Mouse (Mus musculus) E14TG2a.4 (cell line): Measurements from ENCODE around the gene Eef1akmt3.
"Not testable (repeated sequence)": the region's sequence is repeated elsewhere in the genome, so short reads cannot be mapped to it uniquely, and the experiment has no call there.

Experiments
- H3K27me3 ChIP-seq: 2 replicates; pipeline ENCODE4 v1.6.1; 2014; ENCODE audit warnings: low read length, control low read depth; ENCODE audit not compliant: insufficient read depth
- H3K36me3 ChIP-seq: 2 replicates; pipeline ENCODE4 v1.6.1; 2014; ENCODE audit warnings: low read length, control low read depth; ENCODE audit not compliant: insufficient read depth
- H3K4me1 ChIP-seq: replicated peaks from 2 replicates; pipeline ENCODE4 v1.6.1; 2014; ENCODE audit warnings: low read depth, low read length, control low read depth
- H3K4me3 ChIP-seq: replicated peaks from 2 replicates; pipeline ENCODE4 v1.5.1; 2014; ENCODE audit warnings: mild to moderate bottlenecking, low read length
- H3K9me3 ChIP-seq: 2 replicates; pipeline ENCODE4 v1.6.1; 2014; ENCODE audit warnings: low read length, control low read depth
- CTCF ChIP-seq: conservative IDR thresholded peaks from 2 replicates; pipeline ENCODE4 v1.5.1; 2014; ENCODE audit warnings: low read length
- NANOG ChIP-seq: IDR thresholded peaks from 2 replicates; pipeline ENCODE4 v1.6.1; 2014; ENCODE audit warnings: borderline replicate concordance, low read length, mixed read lengths
- POU5F1 ChIP-seq: IDR thresholded peaks from 2 replicates; pipeline ENCODE4 v1.6.1; 2014; ENCODE audit warnings: low read length, borderline replicate concordance

Eef1akmt3 gene

DNA sequence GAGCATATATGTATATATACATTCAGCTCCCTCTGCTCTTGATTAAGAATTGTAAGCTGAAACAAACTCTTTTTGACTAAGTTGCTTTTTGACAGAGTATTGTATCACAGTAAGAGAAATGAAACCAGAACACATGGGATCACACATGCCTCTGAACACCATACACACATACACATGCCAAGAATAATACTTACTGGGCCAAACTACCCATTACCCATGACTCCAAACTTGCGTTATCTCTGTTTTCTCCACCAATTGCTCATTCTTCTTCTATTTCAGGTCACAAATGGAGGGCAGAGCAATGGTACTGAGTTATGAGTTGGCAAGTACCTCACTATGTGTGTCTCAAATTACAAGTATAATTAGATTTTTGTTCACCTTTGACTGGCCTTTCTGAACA is 32.7 kb upstream of the Eef1akmt3 start:
- Histone ChIP-seq H3K4me1 (peaks cover 45% of the 10 kb centered on the region), H3K9me3 (no peaks in the 10 kb centered on the region), H3K27me3 (peaks cover 40% of the 10 kb centered on the region), H3K4me3 (no peak overlapping the region), H3K36me3 (peaks cover 3% of the 10 kb centered on the region)
- TF ChIP-seq POU5F1, result no peak
- TF ChIP-seq CTCF, result no peak
- no peak for TF ChIP-seq NANOG

DNA sequence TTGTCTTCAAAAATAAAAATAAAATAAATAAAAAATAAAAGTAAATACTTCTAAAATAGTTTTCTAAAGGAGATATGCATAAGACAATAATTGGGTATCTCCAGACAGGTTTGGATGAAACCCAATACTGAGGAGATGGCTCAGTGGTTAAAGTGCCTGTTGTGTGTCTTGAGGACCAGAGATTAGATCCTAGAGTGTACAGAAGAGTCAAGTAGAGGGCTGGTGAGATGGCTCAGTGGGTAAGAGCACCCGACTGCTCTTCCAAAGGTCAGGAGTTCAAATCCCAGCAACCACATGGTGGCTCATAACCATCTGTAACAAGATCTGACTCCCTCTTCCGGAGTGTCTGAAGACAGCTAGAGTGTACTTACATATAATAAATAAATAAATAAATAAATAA is 31.7 kb upstream of the Eef1akmt3 start:
- peaks cover 32% of the 10 kb centered on the region for H3K27me3 ChIP-seq
- peaks cover 48% of the 10 kb centered on the region for H3K4me1 ChIP-seq
- not testable (repeated sequence) for H3K4me3 ChIP-seq, H3K9me3 ChIP-seq
- H3K36me3 ChIP-seq, result peaks cover 13% of the 10 kb centered on the region

- Histone ChIP-seq H3K4me1 (peaks cover 48% of the 10 kb centered on the region), H3K27me3 (peaks cover 25% of the 10 kb centered on the region), H3K36me3 (peaks cover 20% of the 10 kb centered on the region)
- not testable (repeated sequence) for H3K4me3 ChIP-seq, H3K9me3 ChIP-seq
Measured at GRCm38 (mm10) chr10:127072270-127072669, 31.0 kb upstream of the Eef1akmt3 start.

DNA sequence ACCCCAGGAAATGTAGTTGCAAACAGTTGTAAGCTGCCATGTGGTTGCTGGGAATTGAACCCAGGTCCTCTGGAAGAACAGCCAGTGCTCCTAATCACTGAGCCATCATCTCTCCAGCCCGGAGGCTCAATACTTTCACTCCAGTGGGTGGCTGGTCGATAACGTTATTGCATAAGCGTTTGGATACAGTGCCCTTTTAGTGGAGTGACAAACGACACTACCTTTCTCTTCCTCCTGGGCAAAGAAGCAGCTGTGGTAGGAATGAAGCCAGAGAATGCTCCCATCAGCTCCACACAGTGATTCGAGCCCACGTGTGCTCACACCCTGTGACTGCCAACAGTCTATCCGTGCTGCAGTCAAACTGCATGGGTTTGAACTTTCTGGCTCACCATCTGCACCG is 29.9 kb upstream of the Eef1akmt3 start:
- H3K4me3 ChIP-seq, result peak overlapping the region; percentile 88
- TF ChIP-seq POU5F1, result no peak
- no peak for TF ChIP-seq CTCF
- TF ChIP-seq NANOG, result no peak
- peaks cover 56% of the 10 kb centered on the region for H3K4me1 ChIP-seq
- H3K27me3 ChIP-seq, result peaks cover 15% of the 10 kb centered on the region
- H3K9me3 ChIP-seq, result no peaks in the 10 kb centered on the region
- H3K36me3 ChIP-seq, result peaks cover 31% of the 10 kb centered on the region

DNA sequence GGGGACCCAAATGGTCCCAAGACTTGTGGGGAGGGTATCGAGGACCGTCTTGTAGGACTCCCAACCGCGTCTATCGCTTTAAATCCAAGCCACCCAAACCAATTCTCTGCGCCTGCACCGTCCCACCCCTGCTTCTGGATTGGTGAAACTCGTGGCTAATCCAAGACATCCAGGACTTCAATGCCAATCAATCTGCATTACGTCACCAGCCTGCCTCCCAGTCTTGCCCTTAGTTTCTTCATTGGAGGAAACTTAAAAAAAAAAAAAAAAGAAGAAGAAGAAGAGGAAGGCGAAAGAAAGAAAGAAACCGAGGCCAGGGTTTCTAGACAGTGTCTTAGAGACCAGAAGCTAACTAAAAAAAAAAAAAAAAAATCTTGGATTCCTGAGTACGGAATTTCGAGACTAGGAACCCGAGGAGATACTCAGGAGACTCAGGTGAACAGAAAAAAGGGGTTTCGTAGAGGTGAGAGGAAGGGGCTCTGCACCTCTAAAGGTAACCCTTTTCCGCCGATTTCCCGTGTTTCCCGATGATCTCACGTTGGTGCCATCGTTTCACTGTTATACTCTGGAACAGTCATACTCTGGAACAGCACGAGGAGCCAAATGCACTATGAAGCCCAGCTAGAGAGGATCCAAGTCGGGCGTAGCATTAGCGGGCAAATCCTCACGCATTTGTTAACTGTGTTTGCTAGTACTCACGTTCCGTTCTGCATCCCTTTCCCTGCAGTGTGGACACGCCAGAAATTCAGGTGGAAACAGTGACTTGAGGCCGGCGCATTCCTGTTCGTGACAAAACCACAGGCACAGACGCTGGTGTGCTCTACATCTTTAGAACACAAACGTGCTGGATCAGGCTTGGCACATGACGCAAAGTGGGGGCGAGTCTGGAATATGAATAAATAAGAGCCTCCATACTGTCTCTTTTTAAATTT is 29.1 kb upstream of the Eef1akmt3 start, which contains the start of gene Tspan31:
Gene Tspan31, minus strand, starts transcription at position 75 of the 932 bp plus-strand sequence.
- H3K27me3 ChIP-seq, result peaks cover 8% of the 10 kb centered on the region
- peaks cover 38% of the 10 kb centered on the region for H3K36me3 ChIP-seq
- H3K4me1 ChIP-seq, result peaks cover 61% of the 10 kb centered on the region
- no peaks in the 10 kb centered on the region for H3K9me3 ChIP-seq
- peak within 1 kb of the TSS; percentile 88 for H3K4me3 ChIP-seq
- TF ChIP-seq CTCF, result no peak
- no peak for TF ChIP-seq POU5F1
- TF ChIP-seq NANOG, result no peak

DNA sequence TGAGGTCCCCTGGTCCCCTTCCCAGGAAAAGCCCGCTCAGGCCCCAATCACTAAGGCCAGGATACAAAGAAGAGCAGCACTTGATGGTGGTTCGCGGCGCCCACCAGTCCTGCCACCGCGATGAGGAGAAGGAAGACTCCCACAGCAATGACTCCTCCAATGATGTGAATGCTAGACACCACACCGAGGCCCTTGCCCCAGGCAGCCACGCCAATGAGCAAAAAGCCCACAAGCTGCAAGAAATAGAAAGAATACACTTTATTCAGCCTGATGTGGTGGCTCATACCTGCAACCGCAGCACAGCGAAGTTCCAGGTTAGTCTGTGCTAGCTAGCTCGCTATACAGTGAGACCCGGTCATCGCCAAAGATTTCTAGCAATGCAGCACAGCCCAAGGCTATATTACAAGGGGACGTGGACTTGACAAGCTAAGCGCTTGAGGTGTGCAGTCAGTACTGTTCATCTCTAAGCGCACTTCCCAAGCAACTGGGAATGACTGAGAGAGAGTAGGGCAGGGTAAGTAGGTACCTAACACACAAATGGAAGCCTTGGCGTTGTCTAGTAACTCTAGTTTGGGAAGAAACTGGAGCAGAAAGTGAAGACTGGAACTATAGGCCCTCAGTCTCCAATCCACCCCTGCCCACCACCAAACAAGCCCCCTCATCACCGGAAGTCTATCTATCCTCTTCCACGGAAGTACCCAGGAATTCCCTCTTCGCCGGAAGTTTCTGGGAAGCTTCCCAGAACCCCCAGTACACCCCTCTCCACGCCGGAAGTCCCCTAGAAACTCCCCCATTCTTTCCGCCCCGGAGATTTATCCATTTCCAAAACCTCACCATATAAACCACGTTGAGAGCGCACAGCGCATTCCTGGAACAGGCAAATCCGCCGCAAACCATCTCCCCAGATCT is 28.2 kb upstream of the Eef1akmt3 start:
- H3K36me3 ChIP-seq, result peaks cover 48% of the 10 kb centered on the region
- H3K27me3 ChIP-seq, result no peaks in the 10 kb centered on the region
- H3K4me1 ChIP-seq, result peaks cover 63% of the 10 kb centered on the region
- H3K4me3 ChIP-seq, result peak overlapping the region; percentile 88
- H3K9me3 ChIP-seq, result no peaks in the 10 kb centered on the region
- TF ChIP-seq NANOG (no peak), CTCF (no peak)

DNA sequence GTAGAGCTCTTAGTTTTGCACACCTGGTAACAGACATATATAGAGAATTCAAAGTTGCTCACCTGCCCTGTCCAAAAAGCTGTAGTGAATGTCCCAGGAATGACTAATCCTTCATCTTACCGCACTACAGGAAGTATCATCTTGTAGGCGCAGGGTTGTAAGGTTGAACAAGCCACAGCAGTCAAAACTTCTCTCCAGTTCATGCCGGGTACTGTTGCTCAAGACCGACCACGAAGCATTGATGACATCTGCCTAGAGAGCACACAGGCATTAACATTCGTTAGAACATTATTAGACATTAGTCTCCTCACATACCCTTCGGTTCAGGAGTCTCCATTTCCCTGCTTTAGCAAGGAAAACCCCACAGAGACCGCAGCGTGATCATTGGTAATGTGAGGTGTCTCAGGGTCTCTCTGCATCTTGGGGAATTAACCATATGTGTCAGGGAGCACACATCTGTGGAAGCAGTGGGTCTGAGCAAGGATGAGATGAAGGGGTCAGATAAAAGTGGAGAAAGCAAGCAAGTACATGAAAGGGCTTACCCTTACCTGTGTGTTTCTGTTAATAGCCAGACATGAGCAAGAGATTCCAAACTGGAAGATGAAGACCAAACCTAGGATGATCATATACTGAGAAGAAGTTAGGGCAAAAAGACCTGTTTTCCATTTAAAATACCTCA is 27.2 kb upstream of the Eef1akmt3 start:
- H3K4me3 ChIP-seq, result peak overlapping the region; percentile 88
- no peaks in the 10 kb centered on the region for H3K27me3 ChIP-seq
- TF ChIP-seq NANOG (no peak), POU5F1 (no peak), CTCF (no peak)
- no peaks in the 10 kb centered on the region for H3K9me3 ChIP-seq
- peaks cover 65% of the 10 kb centered on the region for H3K4me1 ChIP-seq
- peaks cover 53% of the 10 kb centered on the region for H3K36me3 ChIP-seq

DNA sequence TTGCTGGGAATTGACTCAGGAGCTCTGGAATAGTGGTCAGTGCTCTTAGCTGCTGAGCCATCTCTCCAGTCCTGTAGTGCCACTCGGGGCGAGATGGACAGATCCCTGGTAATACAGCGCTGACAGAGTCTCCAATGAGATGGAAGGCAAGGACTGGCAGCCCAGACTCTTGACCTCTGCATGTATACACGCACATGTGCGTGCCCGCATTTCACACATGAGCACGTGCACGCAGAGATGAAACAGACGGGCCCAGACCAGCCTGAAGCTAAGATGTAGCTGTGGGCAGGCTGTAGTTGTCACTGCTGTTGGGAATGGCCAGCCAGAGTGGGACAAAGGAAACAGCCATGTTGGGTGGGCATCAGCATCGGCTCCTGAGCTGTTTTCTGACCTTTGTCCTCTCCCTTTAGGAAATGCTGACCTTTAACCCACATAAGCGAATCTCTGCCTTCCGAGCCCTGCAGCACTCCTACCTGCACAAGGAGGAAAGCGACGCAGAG is 25.3 kb upstream of the Eef1akmt3 start:
- no peaks in the 10 kb centered on the region for H3K27me3 ChIP-seq
- TF ChIP-seq CTCF, result no peak
- TF ChIP-seq NANOG, result no peak
- TF ChIP-seq POU5F1, result no peak
- H3K9me3 ChIP-seq, result no peaks in the 10 kb centered on the region
- peaks cover 80% of the 10 kb centered on the region for H3K4me1 ChIP-seq
- H3K36me3 ChIP-seq, result peaks cover 53% of the 10 kb centered on the region
- 0 out of 2 replicates have a peak overlapping the region, but pooled peaks have one; percentile 26 for H3K4me3 ChIP-seq
